ENCODE assay signal across 8 mouse cellular contexts in genomic region chr12:81160831-81161230, GRCm38 (mm10).
DNase-seq lines count a peak whose midpoint lies in the region; ATAC-seq and TF ChIP-seq lines count a peak whose summit lies in the region.

No protein-coding gene starts in this region.

- DNase-seq in CD4-positive, CD25-positive, alpha-beta regulatory T cell, adult 2 months (ENCODE audit: low read depth, low spot score) = peak; percentile 7
- DNase-seq in left cerebral cortex, adult 18-20 months (ENCODE audit: low spot score in 2 of 2) = peak; percentile 16 to 60
- no peak for DNase-seq in left cerebral cortex, postnatal 36 days (ENCODE audit: low spot score in 2 of 2)
- DNase-seq in NIH3T3 (ENCODE audit: low read depth) = peak; percentile 45
- no peak for DNase-seq in kidney, adult 11 months

- H3K4me3 ChIP-seq in embryonic fibroblast, embryonic 13.5 days (ENCODE audit: insufficient read depth, low read length) = no peak overlapping the region

- ATAC-seq in CD4-positive, CD25-positive, alpha-beta regulatory T cell, adult 4 months = no peak
- no peak for ATAC-seq in granulocyte monocyte progenitor cell, adult 5-6 weeks (replicated peaks; ENCODE audit: poor library complexity, severe bottlenecking)

- intact Hi-C loops in left cerebral cortex, postnatal 36 days (cut with DNase I) = no loop called here

- H3K27ac ChIP-seq in embryonic fibroblast, embryonic 13.5 days (ENCODE audit: insufficient read depth, low read length) = no peak overlapping the region

- peaks cover 2% of the 10 kb centered on the region; the same call in 1 of the 2 replicates for H3K4me1 ChIP-seq in embryonic fibroblast, embryonic 13.5 days (ENCODE audit: control insufficient read depth, insufficient read depth, low read length)

- TF ChIP-seq CTCF in embryonic fibroblast, embryonic 13.5 days (IDR thresholded peaks at IDR 0.05; ENCODE audit: borderline replicate concordance, insufficient read depth, low read length) = 0 out of 2 replicates have a peak, but pooled peaks have one; percentile 10

- TF ChIP-seq POLR2A in embryonic fibroblast, embryonic 13.5 days (IDR thresholded peaks at IDR 0.05; ENCODE audit: low read depth, low read length) = no peak

Comparison
In these comparisons a context has a peak if more than half of its experiments do, and no peak if none do; other contexts are left out.
1. DNase-seq: peak in CD4-positive, CD25-positive, alpha-beta regulatory T cell, adult 2 months (single experiment), left cerebral cortex, adult 18-20 months (2 of 2) and NIH3T3 (single experiment); none in left cerebral cortex, postnatal 36 days (0 of 2) and kidney, adult 11 months (single experiment).